Mouse (Mus musculus) heart, postnatal 0 days (tissue): ENCODE data around the gene Inpp4a.

ENCODE experiments used
- CTCF ChIP-seq: IDR thresholded peaks from 2 replicates; pipeline ENCODE4 v1.5.1; 2016; ENCODE audit warnings: antibody characterized with exemption, control low read depth, low read depth
- EP300 ChIP-seq: IDR thresholded peaks from 2 replicates; pipeline ENCODE4 v1.6.1; 2016; ENCODE audit warnings: antibody characterized with exemption, low read depth

DNA sequence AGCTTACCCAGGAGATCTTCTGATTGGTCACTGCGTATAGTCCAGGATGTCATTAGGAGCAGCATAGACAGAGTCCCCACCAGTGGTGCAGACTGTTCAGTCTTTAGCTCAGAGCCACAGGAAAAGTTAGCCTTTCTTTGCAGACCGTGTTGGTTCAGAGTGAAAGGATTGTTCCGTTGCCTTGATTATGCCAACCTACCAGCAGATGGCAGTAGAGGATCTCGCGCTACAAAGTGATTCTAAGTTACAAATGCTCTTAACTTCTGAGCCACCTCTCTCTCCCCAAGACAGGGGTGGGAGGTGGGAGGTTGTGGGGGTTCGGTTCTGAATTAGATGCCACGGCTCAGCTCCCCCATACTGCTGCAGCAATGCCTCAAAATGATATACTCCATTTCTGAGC, 27.2 kb upstream of the Inpp4a start:
- TF ChIP-seq CTCF (peak; percentile 92), EP300 (no peak)
